Mouse (Mus musculus) urinary bladder, postnatal 14 days (tissue): ENCODE data around the gene Bckdhb.
"Not testable (repeated sequence)": the region's sequence is repeated elsewhere in the genome, so short reads cannot be mapped to it uniquely, and the experiment has no call there.

ENCODE experiments used
- DNase-seq: peaks from one replicate; pipeline ENCODE4 v3.0.0; 2021; ENCODE audit warnings: low spot score

The Bckdhb gene

DNA sequence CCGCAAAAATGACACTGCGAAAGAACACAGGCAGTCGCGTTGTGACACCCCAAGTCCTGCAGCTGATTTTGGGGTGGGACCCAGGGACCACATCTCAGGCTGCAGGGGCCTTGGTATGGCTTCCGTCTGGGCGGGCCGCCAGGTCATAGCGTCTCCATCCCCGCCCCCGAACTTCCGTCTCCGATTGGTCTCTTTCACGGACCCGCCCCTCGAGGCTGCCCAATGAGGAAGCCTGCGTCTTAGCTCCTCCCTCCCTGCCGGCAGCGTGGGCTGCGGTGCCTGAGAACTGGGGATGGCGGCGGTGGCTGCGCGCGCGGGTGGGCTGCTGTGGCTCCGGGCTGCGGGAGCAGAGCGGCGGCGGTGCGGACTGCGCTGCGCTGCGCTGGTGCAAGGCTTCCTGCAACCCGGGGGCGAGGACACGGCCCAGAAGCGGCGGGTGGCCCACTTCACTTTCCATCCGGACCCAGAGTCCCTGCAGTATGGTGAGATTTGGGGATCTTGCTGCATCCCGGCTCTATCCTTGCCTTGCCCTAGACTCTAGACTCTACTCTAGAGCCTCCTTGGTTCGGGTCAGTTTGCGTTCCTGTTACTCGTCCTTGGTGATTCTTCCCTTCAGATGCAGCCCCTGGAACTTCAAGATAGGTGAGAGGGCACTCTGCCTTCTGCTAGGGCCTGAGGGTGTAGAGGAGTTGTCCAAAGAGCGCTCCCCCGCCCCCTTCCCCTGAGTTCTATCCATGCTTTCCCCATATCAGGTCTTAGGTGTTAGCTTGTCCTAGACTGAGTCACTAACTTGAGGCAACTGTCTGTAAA, at the start of gene Bckdhb:
Bckdhb (plus strand) TSS at position 268 of the 810 bp plus-strand sequence.
- DNase-seq: peak; percentile 97

DNA sequence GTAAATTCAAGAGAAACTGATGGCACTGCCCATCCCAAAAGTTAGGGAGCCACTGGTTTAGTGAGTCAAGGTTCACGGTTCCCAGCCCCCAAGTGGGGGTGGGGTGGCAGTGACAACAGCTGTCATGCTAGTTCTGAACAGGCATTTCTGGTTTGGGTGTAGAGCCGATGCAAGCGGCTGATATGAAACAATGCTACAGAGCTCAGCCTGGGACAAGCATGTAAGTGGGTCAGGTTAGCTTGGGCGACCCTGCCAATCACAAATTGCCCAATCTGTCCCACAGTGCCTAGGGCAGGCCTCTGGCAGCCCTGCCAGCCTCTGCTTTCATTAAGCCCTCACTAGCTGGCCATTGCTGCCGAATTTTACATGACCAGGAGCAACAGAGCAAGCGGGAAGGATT, 42.8 kb upstream of the Bckdhb start:
- peak; percentile 83 for DNase-seq

DNA sequence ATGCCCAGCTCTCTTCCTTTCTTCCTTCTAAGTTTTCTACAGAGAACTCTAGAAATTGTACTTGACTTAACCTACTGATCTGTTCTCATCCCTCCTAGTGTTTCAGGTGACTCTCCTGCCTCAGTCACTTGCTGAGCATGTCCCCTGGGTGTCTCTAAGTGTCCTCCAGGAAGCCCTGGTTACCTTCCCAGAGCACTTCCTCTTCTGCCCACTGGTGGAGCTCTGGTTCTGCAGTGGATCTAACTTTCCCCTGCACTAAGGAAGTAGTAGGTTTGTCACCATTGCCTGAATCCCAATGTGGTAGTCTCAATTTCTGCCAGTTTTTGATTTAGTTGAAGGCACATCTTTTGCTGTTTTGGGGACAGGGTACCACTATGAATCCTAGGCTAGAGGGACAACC, 38.8 kb upstream of the Bckdhb start:
- DNase-seq: no peak

DNA sequence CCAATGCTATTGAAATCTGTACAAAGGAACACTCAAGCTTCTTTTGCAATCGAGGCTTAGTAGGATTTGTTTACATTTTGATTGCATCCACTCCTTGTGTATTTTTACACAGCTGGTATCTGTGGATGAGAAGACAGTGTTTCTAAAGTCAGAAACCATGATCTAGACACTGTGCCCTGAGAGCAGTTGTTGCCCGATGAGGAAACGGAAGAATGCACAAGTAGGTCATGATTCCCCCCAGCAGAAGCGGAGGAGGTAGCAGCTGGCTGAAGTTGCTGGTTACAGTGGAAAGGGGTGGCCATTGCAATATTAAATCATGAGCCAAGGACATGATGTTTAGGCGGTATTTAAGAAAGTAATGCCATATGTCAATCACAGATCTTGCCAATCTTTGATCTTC, 36.7 kb upstream of the Bckdhb start:
- no peak for DNase-seq

DNA sequence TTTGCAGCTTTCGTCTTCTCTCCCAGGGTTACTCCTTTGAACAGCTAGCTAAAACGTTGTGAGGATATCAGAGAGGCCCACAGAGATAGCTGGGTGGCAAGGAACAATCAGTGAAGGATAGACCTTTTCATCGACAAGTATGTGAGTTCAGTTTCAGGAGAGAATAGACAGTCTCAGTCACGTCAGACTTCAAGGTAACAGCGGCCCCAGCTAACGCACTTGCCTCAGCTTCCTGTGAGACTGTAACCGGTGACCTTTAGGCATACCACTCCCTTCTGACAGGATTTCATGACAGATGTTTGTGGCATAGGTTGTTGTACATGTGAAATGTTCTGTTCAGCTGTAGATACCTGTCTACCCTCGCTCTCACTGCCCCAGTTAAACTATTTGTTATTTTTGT, 31.9 kb upstream of the Bckdhb start:
- no peak for DNase-seq

GRCm38 (mm10) chr9:83893767-83894330, 31.1 kb upstream of the Bckdhb start:
- no peak for DNase-seq

GRCm38 (mm10) chr9:83902086-83902485, 22.9 kb upstream of the Bckdhb start:
- DNase-seq: no peak

DNA sequence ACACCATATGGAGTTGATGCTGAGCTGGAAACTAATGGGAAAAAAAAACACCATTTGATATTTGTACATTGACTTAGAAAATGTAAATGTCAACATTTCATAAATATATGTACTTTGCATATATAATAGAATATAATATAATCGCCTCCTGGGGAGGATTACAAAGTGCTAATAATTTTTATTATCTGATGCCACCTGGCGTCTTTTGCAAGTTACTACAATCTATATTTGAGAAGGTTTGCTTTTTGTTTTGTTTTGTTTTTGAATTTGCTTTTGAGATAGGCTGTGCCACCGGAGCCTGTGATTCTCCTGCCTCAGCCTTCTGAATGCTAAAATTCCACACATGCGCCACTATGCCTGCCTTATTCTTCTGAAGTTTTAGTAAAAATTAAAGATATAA, 19.1 kb upstream of the Bckdhb start:
- DNase-seq: no peak

DNA sequence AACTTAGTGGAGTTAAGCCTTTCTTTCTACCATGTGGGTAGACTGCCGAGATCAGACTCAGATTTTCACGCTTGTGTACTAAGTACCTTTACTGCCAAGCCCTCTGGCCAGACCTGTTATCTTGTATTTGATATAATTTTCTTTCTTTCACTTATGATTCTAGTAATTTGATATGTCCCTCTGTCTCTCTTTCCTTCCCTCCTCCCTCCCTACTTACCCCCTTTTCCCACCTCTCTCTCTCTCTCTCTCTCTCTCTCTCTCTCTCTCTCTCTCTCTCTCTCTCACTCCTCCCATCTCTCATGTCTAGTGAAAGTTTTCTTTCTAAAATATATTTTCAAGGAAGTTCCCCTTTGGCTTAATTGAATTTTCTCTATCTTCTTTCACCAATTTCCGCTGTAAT, 17.9 kb upstream of the Bckdhb start:
- no peak for DNase-seq

- DNase-seq: no peak
Observed at GRCm38 (mm10) chr9:83909836-83910235, 15.1 kb upstream of the Bckdhb start.

- DNase-seq: no peak
Observed at GRCm38 (mm10) chr9:83910926-83911325, 14.0 kb upstream of the Bckdhb start.

DNA sequence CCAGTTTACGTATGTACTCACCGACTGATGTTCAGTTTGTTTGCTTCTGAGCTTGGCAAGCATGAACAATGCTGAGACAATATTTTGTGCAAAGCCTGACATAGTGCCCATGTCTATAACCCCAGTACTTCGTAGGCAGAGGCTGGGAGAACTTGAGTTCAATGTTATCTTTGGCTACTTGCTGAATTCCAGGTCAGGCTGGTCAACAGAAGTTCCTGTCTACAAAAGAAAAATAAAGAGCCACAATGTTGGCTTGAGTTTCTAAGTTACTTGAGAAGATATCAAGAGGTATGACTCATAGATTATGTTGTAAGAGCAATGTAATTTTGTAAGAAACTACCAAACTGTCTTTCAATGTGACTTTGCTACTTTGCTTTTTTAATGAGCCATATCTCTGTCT, 2.9 kb upstream of the Bckdhb start:
- DNase-seq: no peak

DNA sequence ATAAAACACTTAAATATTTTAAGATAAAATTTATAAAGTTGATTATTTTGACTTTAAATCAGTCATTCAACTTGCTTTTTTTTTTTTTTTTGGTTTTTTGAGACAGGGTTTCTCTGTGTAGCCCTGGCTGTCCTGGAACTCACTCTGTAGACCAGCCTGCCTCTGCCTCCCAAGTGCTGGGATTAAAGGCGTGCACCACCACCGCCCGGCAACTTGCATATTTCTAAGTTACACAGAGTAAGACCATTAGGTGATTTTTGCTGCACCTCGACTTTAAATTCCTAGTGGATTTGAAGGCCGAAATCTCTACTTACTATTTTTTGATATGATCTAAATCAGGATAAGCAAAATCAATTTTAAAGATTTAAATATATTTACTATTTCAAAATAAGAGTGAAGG, 589 bp upstream of the Bckdhb start:
- no peak for DNase-seq

DNA sequence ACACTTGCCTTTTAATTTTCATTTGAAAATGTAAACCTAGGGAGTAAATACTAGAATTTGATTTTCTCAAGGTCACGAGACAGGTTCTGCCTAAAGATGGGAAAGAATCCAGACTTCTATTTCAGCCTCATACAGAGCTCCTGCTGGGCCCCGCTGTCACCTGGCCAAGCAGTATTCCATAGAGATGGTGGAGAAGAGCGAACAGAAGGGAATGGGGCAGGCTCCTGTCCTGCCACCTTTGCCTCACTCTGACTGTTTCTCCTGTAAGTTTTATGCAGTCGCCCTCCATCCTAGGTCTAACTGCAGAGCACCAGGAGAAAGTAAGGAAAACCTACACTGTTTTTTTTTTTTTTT, 720 bp downstream of the Bckdhb start:
- no peak for DNase-seq

DNA sequence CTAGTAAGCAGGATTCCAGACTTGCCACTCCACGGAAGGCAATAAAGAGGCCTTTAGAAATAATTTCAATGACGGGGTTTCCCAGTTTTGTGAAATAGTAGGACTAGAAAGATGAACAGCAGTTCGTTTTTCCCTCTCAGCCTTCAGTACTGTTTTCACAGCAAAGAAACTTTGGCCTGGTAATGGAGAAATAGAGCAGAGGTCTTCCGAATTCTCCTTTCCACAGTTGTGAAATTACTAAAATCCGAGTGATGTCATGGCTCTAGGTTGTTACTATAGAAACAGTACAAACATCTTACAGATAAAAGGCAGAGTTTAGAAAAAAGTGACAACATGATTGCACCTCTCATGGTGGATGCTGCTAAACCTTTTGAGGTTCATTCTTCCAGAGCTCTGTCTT, 1.4 kb downstream of the Bckdhb start:
- no peak for DNase-seq

DNA sequence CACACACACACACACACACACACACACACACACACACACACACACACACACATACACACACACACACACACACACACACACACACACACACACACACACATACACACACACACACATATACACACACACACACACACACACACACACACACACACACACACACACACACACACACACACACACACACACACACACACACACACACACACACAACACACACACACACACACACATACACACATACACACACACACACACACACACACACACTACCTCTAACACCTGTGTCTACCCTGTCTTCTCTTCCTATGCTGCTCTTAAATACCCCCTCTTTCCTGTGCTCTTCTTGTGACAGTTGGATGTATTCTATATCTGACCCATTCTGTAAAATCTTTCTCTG, 14.6 kb downstream of the Bckdhb start:
- DNase-seq: not testable (repeated sequence)

DNA sequence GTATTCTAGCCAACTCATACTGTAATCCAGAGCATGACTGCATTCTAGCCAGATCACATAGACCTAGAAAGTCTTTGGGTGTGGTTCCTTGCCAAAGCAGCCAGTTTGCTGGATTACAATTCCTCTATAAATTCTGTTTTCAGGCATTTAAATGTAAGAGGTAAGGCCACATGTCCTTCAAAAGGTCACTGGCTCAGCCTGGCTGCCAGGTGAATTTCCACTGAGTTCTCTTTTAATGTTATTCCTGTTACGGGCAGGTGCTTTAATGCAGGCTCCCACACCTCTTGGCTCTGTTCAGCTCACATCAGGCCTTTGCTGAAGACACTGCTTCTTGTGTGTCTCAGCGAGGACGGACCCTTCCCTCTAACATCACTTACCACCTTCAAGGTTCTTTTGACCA, 15.1 kb downstream of the Bckdhb start:
- DNase-seq: no peak

GRCm38 (mm10) chr9:83940537-83941363, 15.8 kb downstream of the Bckdhb start:
- no peak for DNase-seq

GRCm38 (mm10) chr9:83951336-83951735, 26.4 kb downstream of the Bckdhb start:
- DNase-seq: no peak

GRCm38 (mm10) chr9:83956632-83957314, 31.8 kb downstream of the Bckdhb start:
- DNase-seq: peak; percentile 78

- DNase-seq: peak; percentile 71
Observed at GRCm38 (mm10) chr9:83962098-83963086, 37.4 kb downstream of the Bckdhb start.
